Mouse (Mus musculus): ENCODE results near the gene Rgs9. TPM values are rescaled to one million over a fixed set of nuclear protein-coding genes. Genes with fewer than 3 reads are reported as not detected.

The Rgs9 gene
- polyA plus RNA-seq, 1 experiment: 4.8 TPM

DNA sequence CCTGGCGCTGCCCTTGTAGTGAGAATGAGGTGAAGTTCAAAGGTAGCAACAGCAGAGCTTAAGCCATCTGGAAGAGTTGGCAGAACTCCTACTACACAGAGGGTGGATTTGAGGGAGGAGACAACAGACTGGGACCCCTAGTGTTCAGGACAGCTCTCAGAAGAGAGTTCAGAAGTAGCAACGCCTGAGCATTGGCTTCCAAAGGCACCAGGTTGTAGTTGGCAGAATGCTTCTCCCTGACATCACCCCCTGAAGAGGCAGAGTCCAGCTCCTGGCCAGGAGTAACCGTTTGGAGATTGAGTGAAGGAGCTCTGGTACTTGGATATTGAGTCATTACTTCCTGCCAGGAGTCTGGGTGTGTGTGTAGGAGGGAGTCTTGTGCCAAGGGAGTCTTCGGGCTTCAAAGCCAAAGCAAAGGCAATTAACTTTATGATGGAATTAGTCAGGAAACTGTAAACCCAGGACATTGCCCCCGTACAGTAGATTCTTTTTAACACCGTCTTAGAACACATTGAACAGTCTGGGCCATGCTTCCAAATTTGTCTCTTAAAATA, 110.2 kb downstream of the Rgs9 start:
- Histone ChIP-seq H3K9me3 (replicated peaks; ENCODE audit: control insufficient read depth, insufficient read depth, low read length, poor library complexity, severe bottlenecking) (no peaks in the 10 kb centered on the region), H3K27ac (ENCODE audit: insufficient read depth, low read length) (no peak overlapping the region), H3K9ac (ENCODE audit: low read depth, poor library complexity, severe bottlenecking) (no peak overlapping the region), H3K27me3 (ENCODE audit: control insufficient read depth, insufficient read depth, low read length, poor library complexity, severe bottlenecking) (no peaks in the 10 kb centered on the region), H3K4me1 (ENCODE audit: control insufficient read depth, insufficient read depth, low read length) (no peaks in the 10 kb centered on the region), H3K4me3 (ENCODE audit: low read depth, low read length) (no peak overlapping the region), H3K36me3 (ENCODE audit: control insufficient read depth, insufficient read depth, low read length, poor library complexity, severe bottlenecking) (no peaks in the 10 kb centered on the region)
- no peak for TF ChIP-seq CTCF (IDR thresholded peaks at IDR 0.05; ENCODE audit: low read depth, low read length)
- TF ChIP-seq EP300 (IDR thresholded peaks at IDR 0.05; ENCODE audit: insufficient read depth, low read depth, low read length): no peak
- TF ChIP-seq POLR2A (IDR thresholded peaks at IDR 0.05; ENCODE audit: insufficient read depth, low read length): no peak

DNA sequence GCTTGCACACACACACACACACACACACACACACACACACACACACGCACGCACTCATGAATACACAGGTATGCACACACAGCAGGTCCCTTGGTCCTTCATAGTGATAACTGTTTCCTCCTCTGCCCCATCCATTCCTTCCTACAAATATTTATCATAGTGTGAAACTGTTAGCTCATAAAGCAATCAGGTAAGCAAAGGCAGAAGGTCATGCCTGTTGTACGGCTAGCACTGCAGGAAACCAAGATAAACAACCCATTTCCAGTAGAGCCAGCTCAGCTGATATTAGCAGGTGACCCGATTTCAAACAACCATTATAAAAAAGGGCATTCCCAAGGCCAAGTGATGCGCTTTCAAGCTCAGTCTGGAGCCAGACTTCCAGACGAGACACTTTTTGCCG, 116.8 kb downstream of the Rgs9 start:
- H3K4me3 ChIP-seq (ENCODE audit: low read depth, low read length): no peak overlapping the region
- H3K36me3 ChIP-seq (ENCODE audit: control insufficient read depth, insufficient read depth, low read length, poor library complexity, severe bottlenecking): no peaks in the 10 kb centered on the region
- H3K27ac ChIP-seq (ENCODE audit: insufficient read depth, low read length): no peak overlapping the region
- no peak for TF ChIP-seq CTCF (IDR thresholded peaks at IDR 0.05; ENCODE audit: low read depth, low read length)
- TF ChIP-seq POLR2A (IDR thresholded peaks at IDR 0.05; ENCODE audit: insufficient read depth, low read length): no peak
- no peak for TF ChIP-seq EP300 (IDR thresholded peaks at IDR 0.05; ENCODE audit: insufficient read depth, low read depth, low read length)
- no peaks in the 10 kb centered on the region for H3K4me1 ChIP-seq (ENCODE audit: control insufficient read depth, insufficient read depth, low read length)
- no peaks in the 10 kb centered on the region for H3K9me3 ChIP-seq (replicated peaks; ENCODE audit: control insufficient read depth, insufficient read depth, low read length, poor library complexity, severe bottlenecking)
- H3K27me3 ChIP-seq (ENCODE audit: control insufficient read depth, insufficient read depth, low read length, poor library complexity, severe bottlenecking): no peaks in the 10 kb centered on the region
- no peak overlapping the region for H3K9ac ChIP-seq (ENCODE audit: low read depth, poor library complexity, severe bottlenecking)

DNA sequence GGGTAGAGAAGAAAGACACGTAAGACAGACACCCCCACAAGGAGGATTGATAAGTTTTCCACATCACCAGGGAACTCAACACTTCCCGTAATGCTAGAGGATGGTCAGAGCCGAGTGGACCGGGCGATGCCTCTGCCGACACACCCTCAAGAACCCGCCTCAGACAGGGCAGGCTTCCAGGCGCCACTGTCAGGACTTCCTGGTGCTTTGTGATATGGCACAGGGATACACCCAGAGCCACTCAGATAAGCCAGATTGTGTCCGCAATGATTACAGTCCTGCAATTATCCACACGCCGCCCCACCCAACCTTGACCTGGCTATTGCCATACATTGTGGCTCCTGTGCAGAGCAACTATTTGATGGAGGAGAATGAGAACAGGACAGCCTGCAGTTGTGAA, 117.6 kb downstream of the Rgs9 start:
- Histone ChIP-seq H3K9me3 (replicated peaks; ENCODE audit: control insufficient read depth, insufficient read depth, low read length, poor library complexity, severe bottlenecking) (no peaks in the 10 kb centered on the region), H3K9ac (ENCODE audit: low read depth, poor library complexity, severe bottlenecking) (no peak overlapping the region), H3K27me3 (ENCODE audit: control insufficient read depth, insufficient read depth, low read length, poor library complexity, severe bottlenecking) (no peaks in the 10 kb centered on the region), H3K36me3 (ENCODE audit: control insufficient read depth, insufficient read depth, low read length, poor library complexity, severe bottlenecking) (no peaks in the 10 kb centered on the region), H3K4me1 (ENCODE audit: control insufficient read depth, insufficient read depth, low read length) (no peaks in the 10 kb centered on the region), H3K27ac (ENCODE audit: insufficient read depth, low read length) (no peak overlapping the region), H3K4me3 (ENCODE audit: low read depth, low read length) (no peak overlapping the region)
- TF ChIP-seq EP300 (IDR thresholded peaks at IDR 0.05; ENCODE audit: insufficient read depth, low read depth, low read length) (no peak), POLR2A (IDR thresholded peaks at IDR 0.05; ENCODE audit: insufficient read depth, low read length) (no peak), CTCF (IDR thresholded peaks at IDR 0.05; ENCODE audit: low read depth, low read length) (no peak)

- Histone ChIP-seq H3K27ac (ENCODE audit: insufficient read depth, low read length) (no peak overlapping the region), H3K9ac (ENCODE audit: low read depth, poor library complexity, severe bottlenecking) (no peak overlapping the region)
- TF ChIP-seq CTCF (IDR thresholded peaks at IDR 0.05; ENCODE audit: low read depth, low read length) (no peak), POLR2A (IDR thresholded peaks at IDR 0.05; ENCODE audit: insufficient read depth, low read length) (no peak), EP300 (IDR thresholded peaks at IDR 0.05; ENCODE audit: insufficient read depth, low read depth, low read length) (no peak)
Observed at GRCm38 (mm10) chr11:109178788-109179518, 119.0 kb downstream of the Rgs9 start.

GRCm38 (mm10) chr11:109175376-109175969, 122.5 kb downstream of the Rgs9 start:
- H3K27me3 ChIP-seq (ENCODE audit: control insufficient read depth, insufficient read depth, low read length, poor library complexity, severe bottlenecking): no peaks in the 10 kb centered on the region
- H3K9ac ChIP-seq (ENCODE audit: low read depth, poor library complexity, severe bottlenecking): no peak overlapping the region
- no peaks in the 10 kb centered on the region for H3K36me3 ChIP-seq (ENCODE audit: control insufficient read depth, insufficient read depth, low read length, poor library complexity, severe bottlenecking)
- no peak overlapping the region for H3K27ac ChIP-seq (ENCODE audit: insufficient read depth, low read length)
- 0 out of 2 replicates have a peak, but pooled peaks cover 4% of the 10 kb centered on the region for H3K9me3 ChIP-seq (replicated peaks; ENCODE audit: control insufficient read depth, insufficient read depth, low read length, poor library complexity, severe bottlenecking)
- no peak for TF ChIP-seq EP300 (IDR thresholded peaks at IDR 0.05; ENCODE audit: insufficient read depth, low read depth, low read length)
- no peak for TF ChIP-seq CTCF (IDR thresholded peaks at IDR 0.05; ENCODE audit: low read depth, low read length)
- no peak for TF ChIP-seq POLR2A (IDR thresholded peaks at IDR 0.05; ENCODE audit: insufficient read depth, low read length)
- H3K4me1 ChIP-seq (ENCODE audit: control insufficient read depth, insufficient read depth, low read length): no peaks in the 10 kb centered on the region
- H3K4me3 ChIP-seq (ENCODE audit: low read depth, low read length): no peak overlapping the region

More at GRCm38 (mm10) chr11:109178788-109179518, 119.0 kb downstream of the Rgs9 start:
- Histone ChIP-seq H3K36me3 (ENCODE audit: control insufficient read depth, insufficient read depth, low read length, poor library complexity, severe bottlenecking) (no peaks in the 10 kb centered on the region), H3K27me3 (ENCODE audit: control insufficient read depth, insufficient read depth, low read length, poor library complexity, severe bottlenecking) (no peaks in the 10 kb centered on the region), H3K4me1 (ENCODE audit: control insufficient read depth, insufficient read depth, low read length) (no peaks in the 10 kb centered on the region), H3K4me3 (ENCODE audit: low read depth, low read length) (no peak overlapping the region), H3K9me3 (replicated peaks; ENCODE audit: control insufficient read depth, insufficient read depth, low read length, poor library complexity, severe bottlenecking) (no peaks in the 10 kb centered on the region)

Other genes starting within 250 kb of the Rgs9 start
- gene E030025P04Rik, start 153.8 kb downstream of the Rgs9 start, polyA plus RNA-seq (2011; ENCODE audit: insufficient read depth, insufficient read length, low read depth, missing spikeins): not detected in 2 replicates
- 62.2 and 65.1 TPM in 2 replicates for gene Gna13, start 64.7 kb upstream of the Rgs9 start, polyA plus RNA-seq (2011; ENCODE audit: insufficient read depth, insufficient read length, low read depth, missing spikeins)
- gene 9930022D16Rik, start 115.8 kb upstream of the Rgs9 start, polyA plus RNA-seq (2011; ENCODE audit: insufficient read depth, insufficient read length, low read depth, missing spikeins): not detected in 2 replicates
- gene Amz2, start 127.8 kb upstream of the Rgs9 start, polyA plus RNA-seq (2011; ENCODE audit: insufficient read depth, insufficient read length, low read depth, missing spikeins): 78.5 and 80.2 TPM in 2 replicates
- gene Arsg, start 175.2 kb upstream of the Rgs9 start, polyA plus RNA-seq (2011; ENCODE audit: insufficient read depth, insufficient read length, low read depth, missing spikeins): 5.7 and 5.8 TPM in 2 replicates
- 12.7 and 14.7 TPM in 2 replicates for gene Slc16a6, start 175.5 kb upstream of the Rgs9 start, polyA plus RNA-seq (2011; ENCODE audit: insufficient read depth, insufficient read length, low read depth, missing spikeins)

Data from ES-Bruce4 (cell line).